Mouse (Mus musculus) T-helper 1 cell (primary cell): ENCODE measurements around the gene Mthfd1l.
"Not testable (repeated sequence)": the region's sequence is repeated elsewhere in the genome, so short reads cannot be mapped to it uniquely, and the experiment has no call there.

Experiments used
- in situ Hi-C: fragments of 300-600 bp; cut with MboI, MseI; formaldehyde crosslinking; loops from one replicate; pipeline ENCODE4 v1.15.1; 2025; ENCODE audit warnings: high pct_unique_total_duplicates

Gene Mthfd1l

GRCm38 (mm10) chr10:4112611-4113327 is 139.9 kb downstream of the Mthfd1l start:
- in situ Hi-C loops = no loop called here

- in situ Hi-C loops = no loop called here
These were observed 140.4 kb downstream of the Mthfd1l start for GRCm38 (mm10) chr10:4113328-4113658.

- in situ Hi-C loops = no loop called here
These were observed 143.7 kb downstream of the Mthfd1l start for GRCm38 (mm10) chr10:4116653-4117052.

- in situ Hi-C loops = no loop called here
These were observed 144.2 kb downstream of the Mthfd1l start for GRCm38 (mm10) chr10:4117091-4117490.

- in situ Hi-C loops = no loop called here
These were observed 146.4 kb downstream of the Mthfd1l start for GRCm38 (mm10) chr10:4119287-4119686.

- in situ Hi-C loops = no loop called here
These were observed 147.8 kb downstream of the Mthfd1l start for GRCm38 (mm10) chr10:4120708-4121107.

- in situ Hi-C loops = no loop called here
These were observed 148.3 kb downstream of the Mthfd1l start for GRCm38 (mm10) chr10:4121197-4121596.

- in situ Hi-C loops = not testable (repeated sequence)
These were observed 150.5 kb downstream of the Mthfd1l start for GRCm38 (mm10) chr10:4123280-4123945.

- in situ Hi-C loops = no loop called here
These were observed 151.2 kb downstream of the Mthfd1l start for GRCm38 (mm10) chr10:4124148-4124547.

GRCm38 (mm10) chr10:4125232-4125631 is 152.3 kb downstream of the Mthfd1l start:
- in situ Hi-C loops = no loop called here

GRCm38 (mm10) chr10:4126335-4127012 is 153.6 kb downstream of the Mthfd1l start:
- in situ Hi-C loops = no loop called here

- in situ Hi-C loops = no loop called here
These were observed 155.5 kb downstream of the Mthfd1l start for GRCm38 (mm10) chr10:4128411-4128810.

- in situ Hi-C loops = no loop called here
These were observed 156.0 kb downstream of the Mthfd1l start for GRCm38 (mm10) chr10:4128915-4129314.

GRCm38 (mm10) chr10:4129461-4129860 is 156.5 kb downstream of the Mthfd1l start:
- in situ Hi-C loops = no loop called here

GRCm38 (mm10) chr10:4130034-4130607 is 157.2 kb downstream of the Mthfd1l start:
- in situ Hi-C loops = no loop called here

GRCm38 (mm10) chr10:4132735-4133134 is 159.8 kb downstream of the Mthfd1l start:
- in situ Hi-C loops = no loop called here

GRCm38 (mm10) chr10:4135100-4135764 is 162.3 kb downstream of the Mthfd1l start:
- in situ Hi-C loops = no loop called here

- in situ Hi-C loops = no loop called here
These were observed 166.6 kb downstream of the Mthfd1l start for GRCm38 (mm10) chr10:4139531-4139930.

- in situ Hi-C loops = no loop called here
These were observed 168.8 kb downstream of the Mthfd1l start for GRCm38 (mm10) chr10:4141689-4142088.

GRCm38 (mm10) chr10:4142816-4143215 is 169.9 kb downstream of the Mthfd1l start:
- in situ Hi-C loops = no loop called here

GRCm38 (mm10) chr10:4143381-4143780 is 170.5 kb downstream of the Mthfd1l start:
- in situ Hi-C loops = no loop called here
